Mouse (Mus musculus): Measurements from ENCODE around the gene Plekhf1.
A peak's percentile ranks its signal among the peaks of the same experiment; 100 is the strongest.

Plekhf1 gene

GRCm38 (mm10) chr7:38227900-38228298 lies at the start of gene Plekhf1:
Gene Plekhf1 (minus strand): TSS chr7:38228016.
- H3K36me3 ChIP-seq (ENCODE audit: control insufficient read depth, insufficient read depth, low read length, poor library complexity, severe bottlenecking): no peaks in the 10 kb centered on the region
- H3K27me3 ChIP-seq (ENCODE audit: control insufficient read depth, insufficient read depth, low read length, poor library complexity, severe bottlenecking): no peaks in the 10 kb centered on the region
- peak; percentile 67 for DNase-seq (ENCODE audit: low read depth, low spot score)

- H3K36me3 ChIP-seq (ENCODE audit: control insufficient read depth, insufficient read depth, low read length, poor library complexity, severe bottlenecking): no peaks in the 10 kb centered on the region
- no peak for DNase-seq (ENCODE audit: low read depth, low spot score)
- H3K27me3 ChIP-seq (ENCODE audit: control insufficient read depth, insufficient read depth, low read length, poor library complexity, severe bottlenecking): no peaks in the 10 kb centered on the region
Measured at GRCm38 (mm10) chr7:38272551-38272950, 44.7 kb upstream of the Plekhf1 start.

- H3K27me3 ChIP-seq (ENCODE audit: control insufficient read depth, insufficient read depth, low read length, poor library complexity, severe bottlenecking): no peaks in the 10 kb centered on the region
- DNase-seq (ENCODE audit: low read depth, low spot score): peak; percentile 5
- H3K36me3 ChIP-seq (ENCODE audit: control insufficient read depth, insufficient read depth, low read length, poor library complexity, severe bottlenecking): no peaks in the 10 kb centered on the region
Measured at GRCm38 (mm10) chr7:38271859-38272258, 44.0 kb upstream of the Plekhf1 start.

GRCm38 (mm10) chr7:38271511-38271811 lies 43.6 kb upstream of the Plekhf1 start:
- DNase-seq (ENCODE audit: low read depth, low spot score): no peak
- no peaks in the 10 kb centered on the region for H3K36me3 ChIP-seq (ENCODE audit: control insufficient read depth, insufficient read depth, low read length, poor library complexity, severe bottlenecking)

GRCm38 (mm10) chr7:38270703-38271510 lies 43.1 kb upstream of the Plekhf1 start, which contains the start of gene Pop4:
Gene Pop4 (minus strand): TSS chr7:38271423.
- DNase-seq (ENCODE audit: low read depth, low spot score): peak; percentile 89
- Histone ChIP-seq H3K36me3 (ENCODE audit: control insufficient read depth, insufficient read depth, low read length, poor library complexity, severe bottlenecking) (no peaks in the 10 kb centered on the region), H3K27me3 (ENCODE audit: control insufficient read depth, insufficient read depth, low read length, poor library complexity, severe bottlenecking) (no peaks in the 10 kb centered on the region)

More at GRCm38 (mm10) chr7:38271511-38271811, 43.6 kb upstream of the Plekhf1 start:
- no peaks in the 10 kb centered on the region for H3K27me3 ChIP-seq (ENCODE audit: control insufficient read depth, insufficient read depth, low read length, poor library complexity, severe bottlenecking)

GRCm38 (mm10) chr7:38267006-38267680 lies 39.3 kb upstream of the Plekhf1 start:
- DNase-seq (ENCODE audit: low read depth, low spot score): peak; percentile 66
- Histone ChIP-seq H3K36me3 (ENCODE audit: control insufficient read depth, insufficient read depth, low read length, poor library complexity, severe bottlenecking) (0 out of 2 replicates have a peak, but pooled peaks cover 6% of the 10 kb centered on the region), H3K27me3 (ENCODE audit: control insufficient read depth, insufficient read depth, low read length, poor library complexity, severe bottlenecking) (no peaks in the 10 kb centered on the region)

GRCm38 (mm10) chr7:38262406-38262805 lies 34.6 kb upstream of the Plekhf1 start:
- H3K36me3 ChIP-seq (ENCODE audit: control insufficient read depth, insufficient read depth, low read length, poor library complexity, severe bottlenecking): 0 out of 2 replicates have a peak, but pooled peaks cover 6% of the 10 kb centered on the region
- no peaks in the 10 kb centered on the region for H3K27me3 ChIP-seq (ENCODE audit: control insufficient read depth, insufficient read depth, low read length, poor library complexity, severe bottlenecking)
- DNase-seq (ENCODE audit: low read depth, low spot score): no peak

- H3K27me3 ChIP-seq (ENCODE audit: control insufficient read depth, insufficient read depth, low read length, poor library complexity, severe bottlenecking): no peaks in the 10 kb centered on the region
- no peak for DNase-seq (ENCODE audit: low read depth, low spot score)
- H3K36me3 ChIP-seq (ENCODE audit: control insufficient read depth, insufficient read depth, low read length, poor library complexity, severe bottlenecking): 0 out of 2 replicates have a peak, but pooled peaks cover 6% of the 10 kb centered on the region
Measured at GRCm38 (mm10) chr7:38259631-38260030, 31.8 kb upstream of the Plekhf1 start.

GRCm38 (mm10) chr7:38253441-38253840 lies 25.6 kb upstream of the Plekhf1 start:
- DNase-seq (ENCODE audit: low read depth, low spot score): no peak
- H3K27me3 ChIP-seq (ENCODE audit: control insufficient read depth, insufficient read depth, low read length, poor library complexity, severe bottlenecking): no peaks in the 10 kb centered on the region
- no peaks in the 10 kb centered on the region for H3K36me3 ChIP-seq (ENCODE audit: control insufficient read depth, insufficient read depth, low read length, poor library complexity, severe bottlenecking)

GRCm38 (mm10) chr7:38251494-38252216 lies 23.8 kb upstream of the Plekhf1 start:
- DNase-seq (ENCODE audit: low read depth, low spot score): no peak
- no peaks in the 10 kb centered on the region for H3K36me3 ChIP-seq (ENCODE audit: control insufficient read depth, insufficient read depth, low read length, poor library complexity, severe bottlenecking)

GRCm38 (mm10) chr7:38242417-38242816 lies 14.6 kb upstream of the Plekhf1 start:
- Histone ChIP-seq H3K27me3 (ENCODE audit: control insufficient read depth, insufficient read depth, low read length, poor library complexity, severe bottlenecking) (no peaks in the 10 kb centered on the region), H3K36me3 (ENCODE audit: control insufficient read depth, insufficient read depth, low read length, poor library complexity, severe bottlenecking) (no peaks in the 10 kb centered on the region)
- DNase-seq (ENCODE audit: low read depth, low spot score): no peak

More at GRCm38 (mm10) chr7:38251494-38252216, 23.8 kb upstream of the Plekhf1 start:
- H3K27me3 ChIP-seq (ENCODE audit: control insufficient read depth, insufficient read depth, low read length, poor library complexity, severe bottlenecking): no peaks in the 10 kb centered on the region

- Histone ChIP-seq H3K27me3 (ENCODE audit: control insufficient read depth, insufficient read depth, low read length, poor library complexity, severe bottlenecking) (no peaks in the 10 kb centered on the region), H3K36me3 (ENCODE audit: control insufficient read depth, insufficient read depth, low read length, poor library complexity, severe bottlenecking) (no peaks in the 10 kb centered on the region)
- no peak for DNase-seq (ENCODE audit: low read depth, low spot score)
Measured at GRCm38 (mm10) chr7:38237140-38237539, 9.3 kb upstream of the Plekhf1 start.

GRCm38 (mm10) chr7:38236400-38237105 lies 8.7 kb upstream of the Plekhf1 start:
- Histone ChIP-seq H3K36me3 (ENCODE audit: control insufficient read depth, insufficient read depth, low read length, poor library complexity, severe bottlenecking) (no peaks in the 10 kb centered on the region), H3K27me3 (ENCODE audit: control insufficient read depth, insufficient read depth, low read length, poor library complexity, severe bottlenecking) (no peaks in the 10 kb centered on the region)
- no peak for DNase-seq (ENCODE audit: low read depth, low spot score)

- H3K36me3 ChIP-seq (ENCODE audit: control insufficient read depth, insufficient read depth, low read length, poor library complexity, severe bottlenecking): no peaks in the 10 kb centered on the region
- H3K27me3 ChIP-seq (ENCODE audit: control insufficient read depth, insufficient read depth, low read length, poor library complexity, severe bottlenecking): no peaks in the 10 kb centered on the region
- no peak for DNase-seq (ENCODE audit: low read depth, low spot score)
Measured at GRCm38 (mm10) chr7:38230285-38230684, 2.5 kb upstream of the Plekhf1 start.

All from splenic B cell, adult 2 months (primary cell).